Mouse (Mus musculus) hindbrain, embryonic 16.5 days (tissue): ENCODE measurements at regions not wholly inside any gene's neighbourhood (a gene's known extent, or its start where the extent isn't known, plus 50 kb on each side); places are given as distances from the start of the nearest gene placed in this dataset.
"Not testable (repeated sequence)": the region's sequence is repeated elsewhere in the genome, so short reads cannot be mapped to it uniquely, and the experiment has no call there.

Experiments
- ATAC-seq: fragments of 200-750 bp; cut with Nextera tagmentation; 2 replicates; pipeline ENCODE4 v1.8.0; 2017; ENCODE audit warnings: moderate TSS enrichment, moderate library complexity
- H3K27ac ChIP-seq: fragments of 300-500 bp; sonication (generic); 2 replicates; pipeline ENCODE4 v1.5.1; 2014; ENCODE audit warnings: low read depth, mild to moderate bottlenecking, control low read depth, low read length, moderate library complexity
- H3K27me3 ChIP-seq: fragments of 300-500 bp; sonication (generic); replicated peaks from 2 replicates; pipeline ENCODE4 v1.6.1; 2014; ENCODE audit warnings: low read length; ENCODE audit not compliant: control insufficient read depth, insufficient read depth
- H3K36me3 ChIP-seq: fragments of 300-500 bp; sonication (generic); 2 replicates; pipeline ENCODE4 v1.6.1; 2014; ENCODE audit warnings: mild to moderate bottlenecking, low read length, moderate library complexity, mixed read lengths; ENCODE audit not compliant: control insufficient read depth, insufficient read depth
- H3K4me1 ChIP-seq: fragments of 300-500 bp; sonication (generic); 2 replicates; pipeline ENCODE4 v1.6.1; 2014; ENCODE audit warnings: low read depth, low read length; ENCODE audit not compliant: control insufficient read depth, insufficient read depth
- H3K4me2 ChIP-seq: fragments of 300-500 bp; sonication (generic); 2 replicates; pipeline ENCODE4 v1.6.1; 2014; ENCODE audit warnings: mild to moderate bottlenecking, low read length, control low read depth, moderate library complexity
- H3K4me3 ChIP-seq: fragments of 300-500 bp; sonication (generic); 2 replicates; pipeline ENCODE4 v1.5.1; 2014; ENCODE audit warnings: mild to moderate bottlenecking, low read length, control low read depth, moderate library complexity
- H3K9ac ChIP-seq: fragments of 300-500 bp; sonication (generic); 2 replicates; pipeline ENCODE4 v1.6.1; 2014; ENCODE audit warnings: low read depth, mild to moderate bottlenecking, control low read depth, low read length, moderate library complexity
- H3K9me3 ChIP-seq: fragments of 300-500 bp; sonication (generic); 2 replicates; pipeline ENCODE4 v1.6.1; 2014; ENCODE audit warnings: mild to moderate bottlenecking, low read length, moderate library complexity; ENCODE audit not compliant: control insufficient read depth
- WGBS: fragments of 180-500 bp; shearing (Covaris S2); extraction: QIAGEN DNeasy Blood & Tissue Kit; methylation state at CpG from one replicate; pipeline ENCODE4 v1.1.7; 2014; 5-methylcytosine and 5-hydroxymethylcytosine counted together

GRCm38 (mm10) chr7:83381381-83382181, 203.1 kb upstream of the Tmc3 start:
- no peak overlapping the region for H3K4me3 ChIP-seq
- H3K27ac ChIP-seq = no peak overlapping the region
- peaks cover 11% of the 10 kb centered on the region for H3K4me1 ChIP-seq
- no peaks in the 10 kb centered on the region for H3K27me3 ChIP-seq
- no peak for ATAC-seq
- no peaks in the 10 kb centered on the region for H3K36me3 ChIP-seq
- no peak overlapping the region for H3K9ac ChIP-seq
- WGBS = 64% methylated on average over 7 of the region's 7 CpGs
- H3K9me3 ChIP-seq = no peaks in the 10 kb centered on the region
- no peak overlapping the region for H3K4me2 ChIP-seq

DNA sequence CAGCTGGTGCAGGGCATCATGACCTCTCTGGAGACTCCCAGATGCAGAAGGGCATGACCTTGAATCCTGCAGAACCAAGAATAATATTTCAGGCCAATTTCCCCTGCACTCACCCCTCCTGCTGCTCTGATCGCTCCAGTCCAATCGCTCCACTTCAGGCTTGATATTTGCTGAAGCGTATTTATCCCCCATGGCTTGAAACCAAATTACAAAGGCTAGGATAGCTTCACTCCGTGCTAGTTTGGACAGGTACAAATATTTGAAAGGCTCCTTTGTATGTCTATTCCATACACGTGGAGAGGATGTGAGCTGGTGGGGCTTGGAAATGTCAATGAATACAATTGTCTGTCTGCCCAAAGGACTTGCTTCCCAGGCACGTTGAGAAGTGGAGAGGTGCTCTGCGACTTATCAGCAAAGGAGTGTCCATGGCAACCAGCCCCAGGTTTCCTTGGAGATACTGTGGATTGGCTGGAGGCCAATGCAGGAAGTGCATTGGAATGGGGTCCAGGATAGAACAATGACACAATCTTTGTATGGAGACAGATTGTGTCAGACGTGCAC, 201.8 kb upstream of the Tmc3 start:
- Histone ChIP-seq H3K4me2 (peak overlapping the region; percentile 16; the same call in 1 of the 2 replicates), H3K9me3 (no peaks in the 10 kb centered on the region), H3K36me3 (no peaks in the 10 kb centered on the region), H3K27me3 (no peaks in the 10 kb centered on the region), H3K9ac (no peak overlapping the region), H3K27ac (peak overlapping the region; percentile 68), H3K4me3 (no peak overlapping the region), H3K4me1 (peaks cover 11% of the 10 kb centered on the region)
- peak; percentile 97 for ATAC-seq
- WGBS = 6% methylated on average over 8 of the region's 8 CpGs

DNA sequence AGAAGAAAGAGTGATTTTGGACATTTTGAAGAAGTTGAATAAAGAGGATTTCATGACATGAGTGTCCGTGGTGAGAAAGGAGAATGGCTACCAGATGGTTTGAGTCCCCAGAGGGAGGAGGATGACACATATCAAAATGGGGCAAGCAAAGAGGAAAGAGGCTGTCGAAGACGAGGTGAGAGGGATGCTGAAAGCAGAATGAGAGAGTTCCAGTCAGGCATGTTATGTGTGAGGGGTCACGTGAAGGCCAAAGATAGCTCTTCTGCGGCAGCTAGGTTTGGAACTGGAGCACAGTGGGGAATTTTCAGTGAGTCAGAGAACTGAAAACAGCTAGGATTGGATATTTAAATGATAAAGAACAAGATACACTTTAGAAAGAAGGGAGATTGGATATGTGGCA, 193.3 kb upstream of the Tmc3 start:
- no peaks in the 10 kb centered on the region for H3K36me3 ChIP-seq
- WGBS = 67% methylated on average over 5 of the region's 5 CpGs
- no peaks in the 10 kb centered on the region for H3K9me3 ChIP-seq
- H3K4me2 ChIP-seq = no peak overlapping the region
- ATAC-seq = no peak
- H3K9ac ChIP-seq = no peak overlapping the region
- no peaks in the 10 kb centered on the region for H3K4me1 ChIP-seq
- no peaks in the 10 kb centered on the region for H3K27me3 ChIP-seq
- no peak overlapping the region for H3K27ac ChIP-seq
- no peak overlapping the region for H3K4me3 ChIP-seq

DNA sequence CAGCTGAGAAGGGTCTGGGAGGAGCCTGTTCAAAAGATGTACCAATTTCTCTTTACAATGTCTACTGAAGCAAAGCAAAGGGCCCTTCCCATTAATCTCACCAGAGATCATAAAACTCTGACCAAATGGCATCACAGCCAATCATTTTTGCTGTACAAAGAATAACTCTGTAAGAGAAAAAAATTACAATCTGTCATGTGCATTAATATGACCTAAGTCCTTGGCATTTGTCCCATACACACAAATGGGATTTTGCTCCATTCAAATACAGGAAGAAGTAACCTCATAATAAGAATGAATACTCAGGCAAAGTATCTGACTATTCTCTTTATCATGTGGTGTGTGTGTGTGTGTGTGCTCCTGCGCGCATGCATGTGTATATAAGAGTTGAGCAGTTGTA, 192.5 kb upstream of the Tmc3 start:
- Histone ChIP-seq H3K4me2 (no peak overlapping the region), H3K27me3 (no peaks in the 10 kb centered on the region), H3K4me1 (no peaks in the 10 kb centered on the region), H3K27ac (no peak overlapping the region), H3K4me3 (no peak overlapping the region), H3K9me3 (no peaks in the 10 kb centered on the region), H3K9ac (no peak overlapping the region), H3K36me3 (no peaks in the 10 kb centered on the region)
- ATAC-seq = no peak
- 95% methylated on average over 2 of the region's 2 CpGs for WGBS

- ATAC-seq = no peak
- Histone ChIP-seq H3K27ac (no peak overlapping the region), H3K9ac (no peak overlapping the region), H3K4me1 (no peaks in the 10 kb centered on the region), H3K36me3 (no peaks in the 10 kb centered on the region), H3K27me3 (no peaks in the 10 kb centered on the region), H3K4me3 (no peak overlapping the region), H3K9me3 (no peaks in the 10 kb centered on the region), H3K4me2 (no peak overlapping the region)
These were observed 192.1 kb upstream of the Tmc3 start for GRCm38 (mm10) chr7:83392625-83393024.

DNA sequence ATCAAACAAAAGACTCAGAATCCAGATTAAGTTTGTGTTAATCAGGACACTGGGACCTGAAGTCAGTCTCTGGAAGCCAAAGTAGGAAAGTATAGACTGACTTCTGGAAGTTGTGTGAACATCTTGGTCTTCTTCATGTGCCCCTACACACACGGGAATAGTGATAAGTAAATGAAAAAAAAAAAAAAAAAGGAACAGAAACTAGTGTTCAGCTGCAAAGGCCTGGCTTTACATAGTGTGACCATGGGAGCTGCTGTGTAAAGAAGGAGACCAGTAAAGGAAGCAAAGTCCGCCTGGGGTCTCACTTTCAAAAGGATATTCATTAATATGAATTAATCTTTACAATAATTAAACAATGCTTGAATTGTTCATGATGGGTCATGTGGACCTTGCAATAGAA, 190.6 kb upstream of the Tmc3 start:
- Histone ChIP-seq H3K4me2 (no peak overlapping the region), H3K27ac (no peak overlapping the region), H3K36me3 (no peaks in the 10 kb centered on the region), H3K9ac (no peak overlapping the region), H3K9me3 (no peaks in the 10 kb centered on the region), H3K27me3 (no peaks in the 10 kb centered on the region), H3K4me1 (no peaks in the 10 kb centered on the region), H3K4me3 (no peak overlapping the region)
- 66% methylated on average over 2 of the region's 2 CpGs for WGBS
- ATAC-seq = no peak

DNA sequence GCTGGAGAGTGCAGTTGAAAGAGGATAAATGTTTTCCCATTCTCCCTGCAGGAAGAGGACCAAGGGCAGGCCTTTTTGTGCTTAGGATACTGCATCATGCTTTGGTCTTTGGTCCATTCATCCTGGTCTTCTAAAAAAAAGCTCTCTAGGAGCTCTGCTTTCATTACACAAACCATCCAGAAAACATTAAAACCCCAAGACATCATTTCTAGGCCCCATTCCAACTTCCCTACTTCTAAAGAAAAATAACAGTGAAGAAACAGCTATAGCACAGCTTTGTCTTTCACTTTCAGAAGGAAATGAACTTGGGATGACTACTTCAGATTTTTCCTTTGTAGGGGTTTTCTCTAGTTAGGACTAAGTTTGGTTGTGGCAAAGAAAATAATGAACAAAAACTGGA, 185.1 kb upstream of the Tmc3 start:
- Histone ChIP-seq H3K9ac (no peak overlapping the region), H3K36me3 (no peaks in the 10 kb centered on the region), H3K9me3 (no peaks in the 10 kb centered on the region), H3K27ac (no peak overlapping the region), H3K4me2 (no peak overlapping the region), H3K4me3 (no peak overlapping the region), H3K27me3 (no peaks in the 10 kb centered on the region), H3K4me1 (no peaks in the 10 kb centered on the region)
- no peak for ATAC-seq

- Histone ChIP-seq H3K9me3 (no peaks in the 10 kb centered on the region), H3K36me3 (no peaks in the 10 kb centered on the region), H3K4me1 (no peaks in the 10 kb centered on the region), H3K9ac (no peak overlapping the region), H3K4me2 (no peak overlapping the region), H3K27me3 (no peaks in the 10 kb centered on the region), H3K27ac (no peak overlapping the region), H3K4me3 (no peak overlapping the region)
- ATAC-seq = no peak
- 86% methylated on average over 5 of the region's 5 CpGs for WGBS
These were observed 183.7 kb upstream of the Tmc3 start for GRCm38 (mm10) chr7:83401001-83401400.

DNA sequence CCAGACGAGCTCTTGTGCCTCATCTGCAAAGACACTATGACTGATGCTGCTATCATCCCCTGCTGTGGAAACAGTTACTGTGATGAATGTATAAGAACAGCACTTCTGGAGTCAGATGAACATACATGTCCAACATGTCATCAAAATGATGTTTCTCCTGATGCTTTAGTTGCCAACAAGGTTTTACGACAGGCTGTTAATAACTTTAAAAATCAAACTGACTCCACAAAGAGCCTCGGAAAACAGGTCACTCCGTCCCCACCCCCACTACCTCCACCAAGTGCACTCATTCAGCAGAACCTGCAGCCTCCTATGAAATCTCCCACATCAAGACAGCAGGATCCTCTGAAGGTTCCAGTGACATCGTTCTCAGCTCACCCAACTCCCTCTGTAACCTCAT, 172.0 kb upstream of the Tmc3 start:
- not testable (repeated sequence) for H3K9ac ChIP-seq, H3K4me1 ChIP-seq, H3K27ac ChIP-seq, H3K4me3 ChIP-seq, H3K9me3 ChIP-seq, H3K36me3 ChIP-seq, ATAC-seq, H3K27me3 ChIP-seq, H3K4me2 ChIP-seq
- WGBS = 95% methylated on average over 5 of the region's 5 CpGs
